Mouse (Mus musculus) liver, embryonic 16.5 days (tissue): ENCODE data around the gene Adk. TPM values are rescaled to one million over a fixed set of nuclear protein-coding genes. Genes with fewer than 3 reads are reported as not detected.

Experiments used
- ATAC-seq: fragments of 200-750 bp; cut with Nextera tagmentation; 2 replicates; pipeline ENCODE4 v1.8.0; 2017; ENCODE audit warnings: low read depth, mild to moderate bottlenecking, moderate number of reproducible peaks, moderate library complexity
- H3K27ac ChIP-seq: fragments of 300-500 bp; sonication (generic); 2 replicates; pipeline ENCODE4 v1.5.1; 2014; ENCODE audit warnings: mild to moderate bottlenecking, low read length
- H3K27me3 ChIP-seq: fragments of 300-500 bp; sonication (generic); 2 replicates; pipeline ENCODE4 v1.6.1; 2014; ENCODE audit warnings: low read depth, low read length, mixed read lengths; ENCODE audit not compliant: control insufficient read depth, insufficient read depth
- H3K36me3 ChIP-seq: fragments of 300-500 bp; sonication (generic); 2 replicates; pipeline ENCODE4 v1.6.1; 2014; ENCODE audit warnings: mild to moderate bottlenecking; ENCODE audit not compliant: control insufficient read depth, insufficient read depth
- H3K4me1 ChIP-seq: fragments of 300-500 bp; sonication (generic); 2 replicates; pipeline ENCODE4 v1.6.1; 2014; ENCODE audit warnings: low read depth, low read length, mixed read lengths; ENCODE audit not compliant: control insufficient read depth
- H3K4me2 ChIP-seq: fragments of 300-500 bp; sonication (generic); 2 replicates; pipeline ENCODE4 v1.6.1; 2014; ENCODE audit warnings: low read depth, low read length, mixed read lengths
- H3K4me3 ChIP-seq: fragments of 300-500 bp; sonication (generic); 2 replicates; pipeline ENCODE4 v1.5.1; 2014; ENCODE audit warnings: low read depth, mild to moderate bottlenecking, low read length
- H3K9ac ChIP-seq: fragments of 300-500 bp; sonication (generic); 2 replicates; pipeline ENCODE4 v1.6.1; 2014; ENCODE audit warnings: low read depth, low read length
- H3K9me3 ChIP-seq: fragments of 300-500 bp; sonication (generic); replicated peaks from 2 replicates; pipeline ENCODE4 v1.6.1; 2016; ENCODE audit warnings: low read length; ENCODE audit not compliant: control insufficient read depth
- WGBS: fragments of 180-500 bp; shearing (Covaris S2); extraction: QIAGEN DNeasy Blood & Tissue Kit; methylation state at CpG from one replicate; pipeline ENCODE4 v1.1.7; 2014; ENCODE audit not compliant: insufficient replicate concordance; 5-methylcytosine and 5-hydroxymethylcytosine counted together
- polyA plus RNA-seq: library from polyadenylated mRNA; unstranded; fragments of >200 nt; fragmentation: Nextera tagmentation; extraction: Ambion mirVana; gene quantifications from 2 replicates; pipeline ENCODE4 v1.2.1, GENCODE M21; 2015

The Adk gene
- polyA plus RNA-seq, 1 experiment from 2014 or later = 224 TPM

DNA sequence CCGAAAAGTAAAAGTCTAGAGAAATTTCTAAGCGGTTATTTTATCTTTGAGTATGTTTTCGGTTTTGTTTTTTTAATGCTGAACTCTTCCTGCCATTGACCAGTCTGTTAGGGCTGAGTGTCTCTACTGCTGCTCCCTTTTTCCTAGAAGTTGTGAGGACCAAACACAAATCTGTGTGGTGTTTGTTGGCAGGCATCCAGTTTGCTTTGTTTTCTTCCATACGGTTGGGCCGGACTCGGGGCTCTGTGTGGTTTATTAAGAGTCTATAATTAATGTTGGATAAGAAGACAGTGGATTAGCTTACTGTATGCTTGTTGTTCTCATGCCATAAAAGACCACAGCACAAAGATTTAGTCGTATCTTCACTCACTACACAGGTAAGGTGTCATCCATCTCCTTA, 233.9 kb downstream of the Adk start:
- Histone ChIP-seq H3K4me1 (no peaks in the 10 kb centered on the region), H3K36me3 (no peaks in the 10 kb centered on the region), H3K4me3 (no peak overlapping the region), H3K4me2 (no peak overlapping the region), H3K27me3 (no peaks in the 10 kb centered on the region), H3K9ac (no peak overlapping the region), H3K9me3 (no peaks in the 10 kb centered on the region), H3K27ac (no peak overlapping the region)
- WGBS = 76% methylated on average over 7 of the region's 7 CpGs
- no peak for ATAC-seq

DNA sequence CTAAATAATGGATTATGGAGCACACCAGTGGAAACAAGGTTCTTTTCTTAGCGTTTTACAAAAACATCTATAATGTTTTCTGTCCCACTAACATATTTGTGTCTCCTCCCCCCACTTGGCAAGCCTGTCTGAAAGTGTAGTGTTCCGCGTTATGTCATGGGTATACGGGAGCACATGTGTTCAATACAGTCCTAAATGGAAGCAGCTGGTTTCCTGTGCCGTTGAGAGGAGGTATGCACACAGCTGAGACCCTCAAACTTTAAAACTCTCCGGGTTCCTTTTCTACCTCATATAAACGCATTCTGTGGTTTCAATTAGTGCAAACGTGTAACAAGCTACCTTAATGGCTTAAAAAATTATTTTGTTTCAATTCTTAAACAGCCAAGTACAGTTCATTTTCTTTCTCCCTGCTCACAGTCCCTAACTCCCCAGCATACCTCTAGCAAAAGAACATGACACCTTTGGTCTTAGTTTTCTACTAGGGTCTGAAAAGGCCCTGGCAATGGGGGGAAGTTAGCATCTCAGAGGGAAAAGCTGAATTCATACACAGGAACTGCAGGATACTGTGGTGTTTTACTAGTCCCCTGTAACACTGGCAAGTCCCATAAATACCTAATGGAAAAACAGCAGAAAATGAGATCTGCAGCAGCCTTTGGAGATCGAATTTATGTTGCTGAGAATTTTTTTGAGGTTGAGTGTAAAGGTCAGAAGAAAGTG, 235.5 kb downstream of the Adk start:
- Histone ChIP-seq H3K4me2 (no peak overlapping the region), H3K9ac (no peak overlapping the region), H3K27ac (no peak overlapping the region), H3K36me3 (no peaks in the 10 kb centered on the region), H3K4me1 (no peaks in the 10 kb centered on the region), H3K27me3 (no peaks in the 10 kb centered on the region), H3K9me3 (no peaks in the 10 kb centered on the region), H3K4me3 (no peak overlapping the region)
- 56% methylated on average over 9 of the region's 9 CpGs for WGBS
- no peak for ATAC-seq

DNA sequence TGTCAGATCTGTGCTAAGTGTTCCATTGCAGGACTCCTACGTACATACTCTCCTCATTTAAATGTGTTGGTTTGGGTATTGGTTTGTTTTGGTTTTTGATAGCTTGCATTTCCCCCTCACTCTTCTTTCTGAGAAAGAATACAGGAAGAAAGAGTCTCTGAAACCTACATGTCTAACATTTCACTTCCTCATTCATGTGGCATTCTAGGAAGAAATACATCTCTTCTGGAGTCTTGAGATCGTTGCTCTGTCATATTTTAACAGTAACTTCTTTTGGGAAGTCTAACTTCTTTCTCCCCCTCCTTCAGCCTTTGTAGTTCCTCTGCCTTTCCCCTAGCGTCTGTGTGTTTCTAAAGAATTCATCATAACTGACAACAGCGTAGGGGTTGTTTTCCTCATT, 247.4 kb downstream of the Adk start:
- Histone ChIP-seq H3K4me1 (no peaks in the 10 kb centered on the region), H3K27ac (no peak overlapping the region), H3K27me3 (no peaks in the 10 kb centered on the region), H3K4me3 (no peak overlapping the region), H3K9ac (no peak overlapping the region), H3K9me3 (no peaks in the 10 kb centered on the region), H3K4me2 (no peak overlapping the region), H3K36me3 (no peaks in the 10 kb centered on the region)
- ATAC-seq = no peak
- WGBS = 34% methylated on average over 4 of the region's 4 CpGs

DNA sequence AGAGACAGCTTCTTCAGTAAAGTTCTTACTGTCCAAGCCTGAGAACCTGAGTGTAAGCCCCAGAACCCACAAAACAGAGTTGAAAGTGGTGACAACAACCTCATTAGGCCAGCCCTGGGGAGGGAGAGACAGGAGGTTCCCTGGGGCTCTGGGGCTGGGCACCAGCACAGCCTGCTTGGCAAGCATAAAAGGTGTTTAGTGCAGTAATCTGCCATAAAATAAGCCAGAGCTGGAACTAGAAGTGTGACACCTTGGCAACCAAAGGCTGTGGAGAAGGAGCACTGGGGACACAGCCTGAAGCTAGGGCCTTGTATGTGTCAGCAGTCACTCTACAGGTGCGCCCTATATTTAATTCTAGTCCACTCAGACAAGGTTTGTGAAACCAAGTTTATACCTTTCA, 252.4 kb downstream of the Adk start:
- no peaks in the 10 kb centered on the region for H3K4me1 ChIP-seq
- H3K27ac ChIP-seq = no peak overlapping the region
- WGBS = 65% methylated on average over 1 of the region's 1 CpGs
- H3K9me3 ChIP-seq = no peaks in the 10 kb centered on the region
- no peaks in the 10 kb centered on the region for H3K36me3 ChIP-seq
- H3K4me2 ChIP-seq = no peak overlapping the region
- H3K9ac ChIP-seq = no peak overlapping the region
- H3K4me3 ChIP-seq = no peak overlapping the region
- ATAC-seq = no peak
- no peaks in the 10 kb centered on the region for H3K27me3 ChIP-seq

DNA sequence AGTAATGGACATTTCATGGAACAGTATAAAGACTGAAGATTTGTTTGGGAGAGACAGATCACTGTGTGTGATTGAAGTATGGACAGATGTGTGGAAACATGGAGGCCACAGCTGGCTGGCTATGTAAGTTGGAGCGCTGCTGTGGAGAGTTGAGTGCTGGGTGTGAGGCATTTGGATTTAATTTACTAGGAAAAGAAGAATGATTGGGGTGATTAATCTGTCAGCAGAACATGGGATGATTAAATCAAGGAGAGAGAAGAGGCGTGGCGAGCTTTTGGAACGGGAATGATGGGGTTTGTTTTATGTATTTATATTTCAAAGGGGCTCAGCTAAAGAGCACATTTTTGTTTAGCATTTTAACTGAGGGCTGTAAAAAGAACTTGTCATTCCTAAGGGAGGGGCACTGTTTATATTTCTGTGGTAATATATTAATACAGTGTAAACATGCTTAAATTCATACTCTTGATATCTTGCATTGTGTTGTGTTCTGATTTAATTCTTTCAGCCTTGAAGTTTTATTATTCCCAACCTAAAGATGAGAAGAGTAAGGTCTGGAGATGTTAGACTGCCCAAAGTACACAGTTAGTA, 256.1 kb downstream of the Adk start:
- no peaks in the 10 kb centered on the region for H3K9me3 ChIP-seq
- WGBS = 74% methylated on average over 4 of the region's 4 CpGs
- ATAC-seq = no peak
- H3K4me2 ChIP-seq = no peak overlapping the region
- no peak overlapping the region for H3K4me3 ChIP-seq
- no peaks in the 10 kb centered on the region for H3K27me3 ChIP-seq
- H3K27ac ChIP-seq = no peak overlapping the region
- H3K4me1 ChIP-seq = no peaks in the 10 kb centered on the region
- H3K36me3 ChIP-seq = no peaks in the 10 kb centered on the region
- no peak overlapping the region for H3K9ac ChIP-seq

DNA sequence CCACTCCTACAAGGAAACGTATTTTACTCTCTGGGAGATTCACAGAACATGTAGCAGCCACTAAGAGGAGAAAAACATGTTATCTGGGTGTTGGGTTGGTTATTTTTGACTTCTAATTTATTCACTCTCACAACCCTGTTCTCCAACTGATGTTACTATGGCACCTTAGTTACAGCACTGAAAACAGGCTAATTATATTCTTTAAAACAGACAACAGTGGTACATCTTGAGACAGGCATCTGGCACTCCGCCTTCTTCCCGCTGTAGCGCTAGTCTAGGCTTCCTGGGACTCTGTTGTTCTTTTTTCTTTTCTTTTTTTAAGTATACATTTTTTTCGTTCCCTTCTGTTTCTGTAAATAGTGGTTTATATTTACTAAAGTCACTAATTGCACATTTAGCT, 258.2 kb downstream of the Adk start:
- Histone ChIP-seq H3K4me2 (no peak overlapping the region), H3K27ac (no peak overlapping the region), H3K4me1 (no peaks in the 10 kb centered on the region), H3K27me3 (no peaks in the 10 kb centered on the region), H3K9ac (no peak overlapping the region), H3K9me3 (no peaks in the 10 kb centered on the region), H3K4me3 (no peak overlapping the region), H3K36me3 (no peaks in the 10 kb centered on the region)
- no peak for ATAC-seq
- 82% methylated on average over 5 of the region's 5 CpGs for WGBS

DNA sequence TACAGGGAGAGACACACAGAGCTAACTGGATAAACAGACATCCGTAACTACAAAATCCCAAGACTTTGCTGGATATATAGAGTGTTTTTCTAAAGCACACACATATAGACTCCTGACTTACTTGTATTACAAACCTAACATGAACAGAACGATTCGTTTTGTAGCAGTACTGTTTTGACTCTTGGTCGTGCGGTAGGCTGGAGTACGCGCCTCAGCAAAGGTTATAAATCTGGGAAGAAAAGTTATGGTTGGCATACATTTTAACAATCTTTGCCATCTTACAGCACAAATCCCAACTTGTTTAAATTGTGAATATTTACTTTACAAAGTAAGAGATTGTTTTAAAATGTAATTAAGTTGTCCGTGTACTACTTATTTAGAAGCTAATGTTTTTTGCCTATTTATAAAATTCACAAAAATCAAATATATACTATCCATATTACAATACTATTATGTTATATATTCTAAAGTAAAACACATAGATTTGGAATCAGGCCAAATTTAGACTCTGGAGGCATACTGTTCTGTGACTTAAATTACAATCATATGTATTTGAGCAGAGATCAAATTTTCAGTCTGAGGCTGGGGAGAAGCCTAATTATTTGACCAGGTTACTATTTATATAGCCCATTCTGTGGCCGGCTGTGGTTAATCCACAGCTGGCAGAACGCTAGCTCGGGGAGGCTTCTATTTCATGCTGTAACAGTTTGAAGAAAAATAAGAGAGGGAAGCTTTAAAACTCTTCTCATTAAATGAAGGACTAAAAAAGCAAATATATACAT, 261.4 kb downstream of the Adk start:
- Histone ChIP-seq H3K27me3 (no peaks in the 10 kb centered on the region), H3K36me3 (no peaks in the 10 kb centered on the region), H3K4me2 (no peak overlapping the region), H3K9me3 (no peaks in the 10 kb centered on the region), H3K27ac (no peak overlapping the region), H3K9ac (no peak overlapping the region), H3K4me1 (no peaks in the 10 kb centered on the region), H3K4me3 (no peak overlapping the region)
- ATAC-seq = no peak
- WGBS = 74% methylated on average over 11 of the region's 11 CpGs

DNA sequence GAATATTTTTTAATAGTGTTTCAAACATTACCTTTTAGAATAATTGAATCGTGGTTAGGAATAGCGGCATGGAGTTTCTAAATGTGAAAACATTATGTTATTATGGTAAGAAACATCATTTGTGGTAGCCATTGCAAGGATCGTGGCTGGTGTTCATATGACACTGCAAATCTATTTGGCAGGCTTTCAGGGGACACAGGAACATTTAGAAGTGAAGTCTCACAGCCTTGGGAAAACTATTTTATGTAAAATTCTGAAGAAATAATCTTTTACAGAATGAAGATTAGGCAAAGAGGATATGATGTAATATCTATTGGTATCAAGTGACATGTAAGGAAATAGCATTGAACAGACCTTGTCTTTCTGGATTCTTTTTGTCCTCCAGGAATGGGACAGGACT, 262.1 kb downstream of the Adk start:
- Histone ChIP-seq H3K4me3 (no peak overlapping the region), H3K9me3 (no peaks in the 10 kb centered on the region), H3K9ac (no peak overlapping the region), H3K4me1 (no peaks in the 10 kb centered on the region), H3K36me3 (0 out of 2 replicates have a peak, but pooled peaks cover 2% of the 10 kb centered on the region), H3K4me2 (no peak overlapping the region), H3K27me3 (no peaks in the 10 kb centered on the region), H3K27ac (no peak overlapping the region)
- WGBS = 81% methylated on average over 3 of the region's 3 CpGs
- ATAC-seq = no peak

DNA sequence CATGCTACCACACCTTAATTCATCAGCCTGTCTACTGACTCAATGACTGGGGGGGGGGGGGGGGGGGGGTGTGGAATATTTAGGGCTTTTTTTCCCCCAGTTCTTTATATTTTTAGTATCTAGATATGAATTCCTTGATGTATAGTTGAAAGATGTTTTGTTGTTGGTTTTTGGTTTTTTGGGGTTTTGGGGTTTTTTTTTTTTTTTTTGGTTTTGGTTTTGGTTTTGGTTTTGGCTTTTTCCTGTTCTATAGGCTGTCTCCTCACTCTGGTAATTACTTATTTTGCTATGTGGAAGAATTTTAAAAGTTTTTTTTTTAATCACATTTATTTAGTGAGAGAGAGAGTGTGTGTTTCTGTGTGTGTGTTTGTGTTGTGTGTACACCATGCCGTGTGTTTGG, 282.5 kb downstream of the Adk start:
- ATAC-seq = no peak

More for the DNA sequence above, 282.5 kb downstream of the Adk start:
- Histone ChIP-seq H3K9ac (no peak overlapping the region), H3K27ac (no peak overlapping the region), H3K4me2 (no peak overlapping the region), H3K4me3 (no peak overlapping the region), H3K4me1 (no peaks in the 10 kb centered on the region), H3K9me3 (no peaks in the 10 kb centered on the region), H3K27me3 (no peaks in the 10 kb centered on the region), H3K36me3 (no peaks in the 10 kb centered on the region)
- WGBS = 72% methylated on average over 1 of the region's 1 CpGs
